Mouse (Mus musculus): ENCODE results near the gene Nrxn2. TPM values are rescaled to one million over a fixed set of nuclear protein-coding genes. Genes with fewer than 3 reads are reported as not detected.

Nrxn2 gene
- polyA plus RNA-seq, 1 experiment, result 7.3 TPM

DNA sequence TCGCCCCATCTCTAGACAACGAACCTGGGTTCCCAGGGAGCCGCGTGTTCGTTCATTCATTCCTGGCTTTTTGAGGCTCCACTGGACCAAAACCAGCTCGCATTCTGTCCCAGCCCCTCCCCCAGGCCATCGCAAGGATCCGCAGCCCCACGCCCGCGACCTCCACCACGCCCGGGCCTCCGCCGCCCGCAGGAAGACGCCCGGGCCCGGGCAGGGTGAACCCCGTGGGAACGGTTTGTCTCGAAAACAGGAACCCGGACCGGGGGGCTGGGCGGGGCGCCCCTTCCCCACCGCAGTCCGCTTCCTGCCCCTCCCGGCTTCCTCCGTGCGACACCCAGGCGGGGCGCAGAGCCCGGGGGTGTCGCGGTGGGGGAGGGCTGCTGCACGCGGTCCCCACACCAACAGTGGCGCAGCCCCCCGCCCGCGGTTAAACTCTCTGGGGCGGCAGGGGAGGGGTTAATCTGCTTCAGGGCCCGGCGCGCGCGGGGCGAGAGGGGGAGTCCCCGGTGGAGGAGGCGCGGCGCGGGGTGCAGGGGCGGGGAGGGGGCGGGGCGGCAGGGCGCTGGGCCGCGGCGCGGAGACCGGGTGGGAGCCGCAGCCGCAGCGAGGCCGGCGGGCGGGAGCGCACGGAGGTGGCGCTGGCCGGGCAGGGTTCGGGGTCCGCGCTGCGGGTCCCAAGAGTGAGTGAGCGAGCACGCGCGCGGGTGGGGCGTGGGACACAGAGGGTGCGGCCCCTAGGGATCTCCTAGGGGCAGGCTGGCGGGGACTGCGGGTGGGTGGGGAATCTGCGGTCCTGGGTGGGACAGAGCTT is 19.0 kb upstream of the Nrxn2 start, which contains the start of gene Rasgrp2:
Rasgrp2 (plus strand) TSS at position 56 of the 811 bp plus-strand sequence.
- peak; percentile 64 for DNase-seq
- H3K4me3 ChIP-seq (replicated peaks; ENCODE audit: extremely low read depth, low read depth, low read length), result peak within 1 kb of the TSS; percentile 76
- under 1% methylated on average over 84 of the region's 87 CpGs for WGBS
- H3K4me1 ChIP-seq (ENCODE audit: control insufficient read depth, insufficient read depth, low read length), result peaks cover 3% of the 10 kb centered on the region; the same call in 1 of the 2 replicates
- TF ChIP-seq POLR2A (IDR thresholded peaks at IDR 0.05; ENCODE audit: borderline replicate concordance, extremely low read depth, low read depth, low read length), result peak; percentile 42; the same call in 1 of the 2 replicates
- TF ChIP-seq CTCF (IDR thresholded peaks at IDR 0.05; ENCODE audit: insufficient read depth, low read length), result no peak

DNA sequence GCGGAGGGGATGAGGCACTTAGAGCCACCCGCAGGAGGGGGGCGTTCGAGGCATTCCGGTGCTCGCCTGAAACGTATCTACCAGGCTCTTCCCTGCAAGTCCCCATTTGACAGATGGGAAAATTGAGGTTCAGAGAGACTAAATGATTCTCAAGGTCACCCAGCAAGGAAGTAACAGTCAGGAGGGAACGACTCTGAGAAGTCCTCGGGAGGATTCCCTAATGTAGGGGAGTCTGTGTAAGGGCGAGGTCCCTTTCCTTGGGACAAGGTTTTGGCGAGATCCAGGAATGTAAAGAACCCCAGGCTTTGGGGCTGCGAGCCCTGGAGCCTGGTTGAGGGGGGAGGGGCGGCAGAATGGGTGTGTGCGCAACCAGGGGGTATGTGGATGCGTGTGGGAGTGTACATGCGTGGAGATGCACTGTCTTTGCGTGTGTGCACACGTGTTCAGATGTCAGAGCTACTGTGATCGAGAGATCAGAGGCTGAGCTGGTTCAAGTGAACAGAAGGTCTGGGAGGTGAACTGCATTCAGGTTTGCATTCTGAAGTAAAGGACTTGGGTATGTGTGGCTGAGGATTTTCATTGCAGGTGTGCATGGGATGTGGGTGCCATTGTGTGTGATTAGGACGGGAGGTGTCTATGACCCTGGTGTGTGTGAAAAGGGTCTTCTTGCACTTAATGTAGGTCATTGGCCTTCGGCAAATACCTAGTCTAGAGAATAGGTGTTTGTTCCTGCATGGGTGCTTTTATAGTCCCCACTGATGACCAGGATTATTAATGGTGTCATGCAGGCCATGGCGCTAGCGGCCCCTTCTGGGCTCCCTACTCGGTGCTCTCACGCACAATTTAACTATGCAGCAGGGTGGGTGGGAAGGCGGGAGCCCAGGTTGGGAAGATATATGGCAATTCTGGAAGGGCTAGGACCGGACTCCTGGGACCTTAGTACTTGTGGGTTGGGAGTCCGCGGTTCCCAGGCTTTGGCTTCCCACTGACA is 18.1 kb upstream of the Nrxn2 start:
- H3K4me3 ChIP-seq (replicated peaks; ENCODE audit: extremely low read depth, low read depth, low read length), result peak overlapping the region; percentile 76
- H3K4me1 ChIP-seq (ENCODE audit: control insufficient read depth, insufficient read depth, low read length), result peaks cover 3% of the 10 kb centered on the region; the same call in 1 of the 2 replicates
- 2% methylated on average over 29 of the region's 29 CpGs for WGBS
- no peak for DNase-seq
- TF ChIP-seq POLR2A (IDR thresholded peaks at IDR 0.05; ENCODE audit: borderline replicate concordance, extremely low read depth, low read depth, low read length), result no peak; the same call in 1 of the 2 replicates
- TF ChIP-seq CTCF (IDR thresholded peaks at IDR 0.05; ENCODE audit: insufficient read depth, low read length), result no peak

DNA sequence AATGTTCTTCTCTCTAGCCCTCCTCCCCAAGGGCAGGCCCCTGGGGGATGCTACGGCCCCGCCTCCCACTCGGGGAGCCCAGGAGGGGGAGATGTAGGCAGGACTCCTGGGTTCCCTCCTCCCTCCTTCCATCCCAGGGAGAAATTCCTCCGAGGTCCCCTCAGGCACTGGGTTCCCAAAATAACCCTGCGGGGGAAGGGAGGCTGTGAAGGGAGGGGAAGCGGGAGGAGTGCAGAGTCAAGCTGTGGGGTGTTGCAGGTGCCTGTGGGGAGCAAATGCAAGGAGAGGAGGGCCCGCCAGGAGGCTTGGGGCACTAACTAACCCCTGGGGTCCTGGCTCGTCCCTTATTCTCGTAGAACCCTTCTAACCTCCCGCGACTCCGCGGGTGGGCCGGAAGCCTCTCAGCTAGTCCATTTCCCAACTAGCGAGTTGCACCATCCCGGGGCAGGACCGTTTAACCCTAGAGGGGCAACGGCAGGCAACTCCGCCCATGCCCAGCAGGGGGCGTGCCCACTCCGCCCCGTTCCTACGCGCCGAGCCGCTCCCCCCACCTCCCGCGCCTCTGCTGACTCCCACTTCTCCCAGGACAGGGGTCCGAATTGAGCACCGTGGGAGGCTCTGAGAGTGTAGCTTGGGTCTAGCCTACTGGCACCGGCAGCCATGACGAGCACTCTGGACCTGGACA is 17.3 kb upstream of the Nrxn2 start:
- Histone ChIP-seq H3K4me1 (ENCODE audit: control insufficient read depth, insufficient read depth, low read length) (peaks cover 3% of the 10 kb centered on the region; the same call in 1 of the 2 replicates), H3K4me3 (replicated peaks; ENCODE audit: extremely low read depth, low read depth, low read length) (peak overlapping the region; percentile 76)
- TF ChIP-seq CTCF (IDR thresholded peaks at IDR 0.05; ENCODE audit: insufficient read depth, low read length), result peak; percentile 50
- TF ChIP-seq POLR2A (IDR thresholded peaks at IDR 0.05; ENCODE audit: borderline replicate concordance, extremely low read depth, low read depth, low read length), result 0 out of 2 replicates have a peak, but pooled peaks have one; percentile 23
- DNase-seq, result peak; percentile 83
- WGBS, result under 1% methylated on average over 32 of the region's 32 CpGs

- Histone ChIP-seq H3K4me1 (ENCODE audit: control insufficient read depth, insufficient read depth, low read length) (peaks cover 3% of the 10 kb centered on the region; the same call in 1 of the 2 replicates), H3K4me3 (replicated peaks; ENCODE audit: extremely low read depth, low read depth, low read length) (peak overlapping the region; percentile 63)
- DNase-seq, result peak; percentile 19
- 4% methylated on average over 9 of the region's 9 CpGs for WGBS
- TF ChIP-seq CTCF (IDR thresholded peaks at IDR 0.05; ENCODE audit: insufficient read depth, low read length) (no peak), POLR2A (IDR thresholded peaks at IDR 0.05; ENCODE audit: borderline replicate concordance, extremely low read depth, low read depth, low read length) (no peak)
Measured at GRCm38 (mm10) chr19:6401951-6402350, 16.6 kb upstream of the Nrxn2 start.

DNA sequence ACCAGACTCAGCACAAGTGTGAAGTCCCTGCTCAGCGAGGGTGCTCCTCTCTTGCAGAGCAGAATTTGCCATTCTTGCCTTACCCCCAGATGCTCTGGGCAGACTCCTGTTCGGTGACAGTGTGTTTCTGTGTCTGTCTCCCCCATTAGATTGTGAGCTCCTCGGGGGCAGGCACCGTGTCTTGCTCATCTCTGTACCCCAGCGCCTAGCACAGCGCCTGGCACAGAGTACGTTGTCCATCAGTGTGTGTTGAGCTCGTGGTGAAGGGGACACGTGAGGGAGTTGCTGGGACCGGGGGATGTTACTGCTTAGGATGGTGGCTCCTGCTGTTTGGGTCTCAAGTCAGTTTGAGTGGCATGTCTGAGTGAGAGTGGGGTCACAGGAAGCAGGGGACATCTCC is 14.7 kb upstream of the Nrxn2 start:
- Histone ChIP-seq H3K4me3 (replicated peaks; ENCODE audit: extremely low read depth, low read depth, low read length) (no peak overlapping the region), H3K4me1 (ENCODE audit: control insufficient read depth, insufficient read depth, low read length) (peaks cover 3% of the 10 kb centered on the region; the same call in 1 of the 2 replicates)
- WGBS, result 86% methylated on average over 10 of the region's 10 CpGs
- TF ChIP-seq CTCF (IDR thresholded peaks at IDR 0.05; ENCODE audit: insufficient read depth, low read length) (no peak), POLR2A (IDR thresholded peaks at IDR 0.05; ENCODE audit: borderline replicate concordance, extremely low read depth, low read depth, low read length) (no peak)
- DNase-seq, result no peak

- WGBS, result 68% methylated on average over 10 of the region's 10 CpGs
- TF ChIP-seq CTCF (IDR thresholded peaks at IDR 0.05; ENCODE audit: insufficient read depth, low read length), result no peak
- TF ChIP-seq POLR2A (IDR thresholded peaks at IDR 0.05; ENCODE audit: borderline replicate concordance, extremely low read depth, low read depth, low read length), result no peak
- Histone ChIP-seq H3K4me3 (replicated peaks; ENCODE audit: extremely low read depth, low read depth, low read length) (no peak overlapping the region), H3K4me1 (ENCODE audit: control insufficient read depth, insufficient read depth, low read length) (peaks cover under 1% of the 10 kb centered on the region; the same call in 1 of the 2 replicates)
- no peak for DNase-seq
Measured at GRCm38 (mm10) chr19:6405433-6405832, 13.1 kb upstream of the Nrxn2 start.

GRCm38 (mm10) chr19:6407109-6407508 is 11.4 kb upstream of the Nrxn2 start:
- no peak for DNase-seq

GRCm38 (mm10) chr19:6407816-6408510 is 10.6 kb upstream of the Nrxn2 start:
- 68% methylated on average over 16 of the region's 16 CpGs for WGBS
- Histone ChIP-seq H3K4me1 (ENCODE audit: control insufficient read depth, insufficient read depth, low read length) (no peaks in the 10 kb centered on the region), H3K4me3 (replicated peaks; ENCODE audit: extremely low read depth, low read depth, low read length) (no peak overlapping the region)
- TF ChIP-seq CTCF (IDR thresholded peaks at IDR 0.05; ENCODE audit: insufficient read depth, low read length), result no peak
- TF ChIP-seq POLR2A (IDR thresholded peaks at IDR 0.05; ENCODE audit: borderline replicate concordance, extremely low read depth, low read depth, low read length), result no peak
- no peak for DNase-seq

More at GRCm38 (mm10) chr19:6407109-6407508, 11.4 kb upstream of the Nrxn2 start:
- Histone ChIP-seq H3K4me3 (replicated peaks; ENCODE audit: extremely low read depth, low read depth, low read length) (no peak overlapping the region), H3K4me1 (ENCODE audit: control insufficient read depth, insufficient read depth, low read length) (no peaks in the 10 kb centered on the region)
- TF ChIP-seq POLR2A (IDR thresholded peaks at IDR 0.05; ENCODE audit: borderline replicate concordance, extremely low read depth, low read depth, low read length) (no peak), CTCF (IDR thresholded peaks at IDR 0.05; ENCODE audit: insufficient read depth, low read length) (no peak)
- WGBS, result 85% methylated on average over 8 of the region's 8 CpGs

All from lung, adult 2 months (tissue).